Mouse (Mus musculus): ENCODE data around the gene Tjap1. TPM values are rescaled to one million over a fixed set of nuclear protein-coding genes. Genes with fewer than 3 reads are reported as not detected.

The Tjap1 gene
- polyA plus RNA-seq, 1 experiment from 2014 or later = 46.4 TPM

GRCm38 (mm10) chr17:46310515-46310914, 27.7 kb upstream of the Tjap1 start:
- no peak overlapping the region for H3K4me3 ChIP-seq (ENCODE audit: low read depth, low read length)
- no peaks in the 10 kb centered on the region for H3K4me1 ChIP-seq (ENCODE audit: control insufficient read depth, insufficient read depth, low read length)
- no peaks in the 10 kb centered on the region for H3K9me3 ChIP-seq (ENCODE audit: control insufficient read depth, low read depth, low read length)
- no peak for ATAC-seq (ENCODE audit: insufficient number of reproducible peaks, insufficient read depth, low FRiP score, low read depth)
- H3K27ac ChIP-seq (ENCODE audit: low read length) = no peak overlapping the region
- no peak overlapping the region for H3K4me2 ChIP-seq (replicated peaks; ENCODE audit: low read depth, low read length)
- H3K9ac ChIP-seq (replicated peaks; ENCODE audit: low read depth, low read length) = no peak overlapping the region
- no peaks in the 10 kb centered on the region for H3K27me3 ChIP-seq (ENCODE audit: control insufficient read depth, insufficient read depth, low read length)
- WGBS = 91% methylated on average over 10 of the region's 10 CpGs
- H3K36me3 ChIP-seq (ENCODE audit: control insufficient read depth, insufficient read depth, low read length) = no peaks in the 10 kb centered on the region

GRCm38 (mm10) chr17:46309835-46310234, 27.0 kb upstream of the Tjap1 start:
- Histone ChIP-seq H3K4me1 (ENCODE audit: control insufficient read depth, insufficient read depth, low read length) (no peaks in the 10 kb centered on the region), H3K4me3 (ENCODE audit: low read depth, low read length) (no peak overlapping the region), H3K4me2 (replicated peaks; ENCODE audit: low read depth, low read length) (no peak overlapping the region), H3K9me3 (ENCODE audit: control insufficient read depth, low read depth, low read length) (no peaks in the 10 kb centered on the region), H3K9ac (replicated peaks; ENCODE audit: low read depth, low read length) (no peak overlapping the region), H3K27me3 (ENCODE audit: control insufficient read depth, insufficient read depth, low read length) (no peaks in the 10 kb centered on the region), H3K36me3 (ENCODE audit: control insufficient read depth, insufficient read depth, low read length) (no peaks in the 10 kb centered on the region), H3K27ac (ENCODE audit: low read length) (no peak overlapping the region)
- ATAC-seq (ENCODE audit: insufficient number of reproducible peaks, insufficient read depth, low FRiP score, low read depth) = no peak
- WGBS = 78% methylated on average over 12 of the region's 12 CpGs

- no peak overlapping the region for H3K27ac ChIP-seq (ENCODE audit: low read length)
- H3K4me1 ChIP-seq (ENCODE audit: control insufficient read depth, insufficient read depth, low read length) = no peaks in the 10 kb centered on the region
- 91% methylated on average over 15 of the region's 15 CpGs for WGBS
- no peak overlapping the region for H3K4me3 ChIP-seq (ENCODE audit: low read depth, low read length)
- H3K9ac ChIP-seq (replicated peaks; ENCODE audit: low read depth, low read length) = no peak overlapping the region
- no peak overlapping the region for H3K4me2 ChIP-seq (replicated peaks; ENCODE audit: low read depth, low read length)
- H3K27me3 ChIP-seq (ENCODE audit: control insufficient read depth, insufficient read depth, low read length) = no peaks in the 10 kb centered on the region
- no peaks in the 10 kb centered on the region for H3K36me3 ChIP-seq (ENCODE audit: control insufficient read depth, insufficient read depth, low read length)
- ATAC-seq (ENCODE audit: insufficient number of reproducible peaks, insufficient read depth, low FRiP score, low read depth) = no peak
- H3K9me3 ChIP-seq (ENCODE audit: control insufficient read depth, low read depth, low read length) = no peaks in the 10 kb centered on the region
These were observed 24.1 kb upstream of the Tjap1 start for GRCm38 (mm10) chr17:46306956-46307355.

- no peaks in the 10 kb centered on the region for H3K4me1 ChIP-seq (ENCODE audit: control insufficient read depth, insufficient read depth, low read length)
- no peak for ATAC-seq (ENCODE audit: insufficient number of reproducible peaks, insufficient read depth, low FRiP score, low read depth)
- H3K36me3 ChIP-seq (ENCODE audit: control insufficient read depth, insufficient read depth, low read length) = no peaks in the 10 kb centered on the region
- H3K27me3 ChIP-seq (ENCODE audit: control insufficient read depth, insufficient read depth, low read length) = no peaks in the 10 kb centered on the region
- no peak overlapping the region for H3K4me3 ChIP-seq (ENCODE audit: low read depth, low read length)
- WGBS = 89% methylated on average over 9 of the region's 9 CpGs
- no peaks in the 10 kb centered on the region for H3K9me3 ChIP-seq (ENCODE audit: control insufficient read depth, low read depth, low read length)
- no peak overlapping the region for H3K27ac ChIP-seq (ENCODE audit: low read length)
- H3K4me2 ChIP-seq (replicated peaks; ENCODE audit: low read depth, low read length) = no peak overlapping the region
- H3K9ac ChIP-seq (replicated peaks; ENCODE audit: low read depth, low read length) = no peak overlapping the region
These were observed 21.4 kb upstream of the Tjap1 start for GRCm38 (mm10) chr17:46304184-46304583.

- H3K27ac ChIP-seq (ENCODE audit: low read length) = no peak overlapping the region
- peaks cover 4% of the 10 kb centered on the region for H3K27me3 ChIP-seq (ENCODE audit: control insufficient read depth, insufficient read depth, low read length)
- H3K4me2 ChIP-seq (replicated peaks; ENCODE audit: low read depth, low read length) = no peak overlapping the region
- WGBS = 75% methylated on average over 12 of the region's 12 CpGs
- H3K9me3 ChIP-seq (ENCODE audit: control insufficient read depth, low read depth, low read length) = no peaks in the 10 kb centered on the region
- no peaks in the 10 kb centered on the region for H3K36me3 ChIP-seq (ENCODE audit: control insufficient read depth, insufficient read depth, low read length)
- no peak for ATAC-seq (ENCODE audit: insufficient number of reproducible peaks, insufficient read depth, low FRiP score, low read depth)
- no peak overlapping the region for H3K9ac ChIP-seq (replicated peaks; ENCODE audit: low read depth, low read length)
- H3K4me1 ChIP-seq (ENCODE audit: control insufficient read depth, insufficient read depth, low read length) = peaks cover 5% of the 10 kb centered on the region; the same call in 1 of the 2 replicates
- no peak overlapping the region for H3K4me3 ChIP-seq (ENCODE audit: low read depth, low read length)
These were observed 19.1 kb upstream of the Tjap1 start for GRCm38 (mm10) chr17:46301892-46302291.

- Histone ChIP-seq H3K27ac (ENCODE audit: low read length) (no peak overlapping the region), H3K9me3 (ENCODE audit: control insufficient read depth, low read depth, low read length) (no peaks in the 10 kb centered on the region), H3K36me3 (ENCODE audit: control insufficient read depth, insufficient read depth, low read length) (no peaks in the 10 kb centered on the region), H3K27me3 (ENCODE audit: control insufficient read depth, insufficient read depth, low read length) (peaks cover 22% of the 10 kb centered on the region), H3K4me2 (replicated peaks; ENCODE audit: low read depth, low read length) (peak overlapping the region; percentile 100), H3K9ac (replicated peaks; ENCODE audit: low read depth, low read length) (peak overlapping the region; percentile 40; the same call in 1 of the 2 replicates), H3K4me3 (ENCODE audit: low read depth, low read length) (peak overlapping the region; percentile 63), H3K4me1 (ENCODE audit: control insufficient read depth, insufficient read depth, low read length) (peaks cover 5% of the 10 kb centered on the region; the same call in 1 of the 2 replicates)
- peak; percentile 79 for ATAC-seq (ENCODE audit: insufficient number of reproducible peaks, insufficient read depth, low FRiP score, low read depth)
- WGBS = under 1% methylated on average over 48 of the region's 48 CpGs
These were observed 15.5 kb upstream of the Tjap1 start for GRCm38 (mm10) chr17:46298220-46298913.

GRCm38 (mm10) chr17:46297364-46298219, 14.8 kb upstream of the Tjap1 start, which contains the start of gene Dlk2:
Dlk2 (plus strand) TSS chr17:46297421.
- Histone ChIP-seq H3K9ac (replicated peaks; ENCODE audit: low read depth, low read length) (peak within 1 kb of the TSS; percentile 40; the same call in 1 of the 2 replicates), H3K4me1 (ENCODE audit: control insufficient read depth, insufficient read depth, low read length) (peaks cover 5% of the 10 kb centered on the region; the same call in 1 of the 2 replicates), H3K9me3 (ENCODE audit: control insufficient read depth, low read depth, low read length) (no peaks in the 10 kb centered on the region), H3K4me3 (ENCODE audit: low read depth, low read length) (peak within 1 kb of the TSS; percentile 63), H3K27me3 (ENCODE audit: control insufficient read depth, insufficient read depth, low read length) (peaks cover 22% of the 10 kb centered on the region), H3K27ac (ENCODE audit: low read length) (no peak within 1 kb of the TSS), H3K36me3 (ENCODE audit: control insufficient read depth, insufficient read depth, low read length) (no peaks in the 10 kb centered on the region), H3K4me2 (replicated peaks; ENCODE audit: low read depth, low read length) (peak within 1 kb of the TSS; percentile 100)
- under 1% methylated on average over 55 of the region's 86 CpGs for WGBS
- peak; percentile 21 for ATAC-seq (ENCODE audit: insufficient number of reproducible peaks, insufficient read depth, low FRiP score, low read depth)

- H3K36me3 ChIP-seq (ENCODE audit: control insufficient read depth, insufficient read depth, low read length) = no peaks in the 10 kb centered on the region
- peak overlapping the region; percentile 63 for H3K4me3 ChIP-seq (ENCODE audit: low read depth, low read length)
- no peak for ATAC-seq (ENCODE audit: insufficient number of reproducible peaks, insufficient read depth, low FRiP score, low read depth)
- no peaks in the 10 kb centered on the region for H3K9me3 ChIP-seq (ENCODE audit: control insufficient read depth, low read depth, low read length)
- H3K27me3 ChIP-seq (ENCODE audit: control insufficient read depth, insufficient read depth, low read length) = peaks cover 22% of the 10 kb centered on the region
- H3K4me1 ChIP-seq (ENCODE audit: control insufficient read depth, insufficient read depth, low read length) = peaks cover 5% of the 10 kb centered on the region; the same call in 1 of the 2 replicates
- no peak overlapping the region for H3K9ac ChIP-seq (replicated peaks; ENCODE audit: low read depth, low read length)
- WGBS = 9% methylated on average over 6 of the region's 6 CpGs
- H3K27ac ChIP-seq (ENCODE audit: low read length) = no peak overlapping the region
- H3K4me2 ChIP-seq (replicated peaks; ENCODE audit: low read depth, low read length) = peak overlapping the region; percentile 100
These were observed 14.2 kb upstream of the Tjap1 start for GRCm38 (mm10) chr17:46297028-46297363.
